Mouse (Mus musculus) heart, postnatal 0 days (tissue): ENCODE measurements around the gene Mrvi1.

Source experiments
- CTCF ChIP-seq: IDR thresholded peaks from 2 replicates; pipeline ENCODE4 v1.5.1; 2016; ENCODE audit warnings: antibody characterized with exemption, control low read depth, low read depth
- EP300 ChIP-seq: IDR thresholded peaks from 2 replicates; pipeline ENCODE4 v1.6.1; 2016; ENCODE audit warnings: antibody characterized with exemption, low read depth

DNA sequence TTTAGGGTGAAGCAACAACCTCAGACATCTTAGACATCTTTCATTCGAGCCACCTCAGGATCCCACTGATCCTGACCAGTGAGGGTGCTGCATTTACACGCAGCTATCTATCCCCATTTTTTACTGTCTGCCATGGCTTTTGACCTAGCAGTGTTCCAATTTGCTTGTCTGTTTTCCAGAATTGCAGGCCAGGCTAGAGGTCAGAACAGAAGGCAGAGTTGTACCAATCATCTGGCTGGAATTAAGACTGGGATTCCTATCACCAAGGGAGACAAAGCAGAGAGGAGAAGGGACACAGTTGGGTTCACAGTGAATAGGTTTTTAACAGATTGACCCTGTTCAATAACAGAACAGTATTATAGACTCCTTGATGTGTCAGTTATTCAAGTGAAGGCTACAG, 75.7 kb downstream of the Mrvi1 start:
- TF ChIP-seq CTCF (no peak), EP300 (no peak)
